Mouse (Mus musculus) forelimb bud, embryonic 11.5 days (tissue): ENCODE data around the gene Pspn.

Source experiments
- DNase-seq: peaks from one replicate; pipeline ENCODE4 v3.0.0-alpha.2; 2012; ENCODE audit warnings: low read depth, low spot score

The Pspn gene

GRCm38 (mm10) chr17:56962642-56963405 is 37.0 kb downstream of the Pspn start:
- DNase-seq: no peak

- no peak for DNase-seq
Observed at GRCm38 (mm10) chr17:56961880-56962279, 37.9 kb downstream of the Pspn start.

- DNase-seq: no peak
Observed at GRCm38 (mm10) chr17:56958667-56959066, 41.2 kb downstream of the Pspn start.

- no peak for DNase-seq
Observed at GRCm38 (mm10) chr17:56957763-56958429, 41.9 kb downstream of the Pspn start.

GRCm38 (mm10) chr17:56954871-56955270 is 44.9 kb downstream of the Pspn start:
- no peak for DNase-seq

GRCm38 (mm10) chr17:56952639-56953038 is 47.2 kb downstream of the Pspn start:
- DNase-seq: no peak

GRCm38 (mm10) chr17:56950915-56951314 is 48.9 kb downstream of the Pspn start:
- peak; percentile 48 for DNase-seq
